Mouse (Mus musculus): Measurements from ENCODE around the gene Gm49325.
"Not testable (repeated sequence)": the region's sequence is repeated elsewhere in the genome, so short reads cannot be mapped to it uniquely, and the experiment has no call there.

The Gm49325 gene

GRCm38 (mm10) chr10:77677562-77677961 is 71.6 kb downstream of the Gm49325 start:
- DNase-seq (ENCODE audit: extremely low read depth, low read depth): no peak

GRCm38 (mm10) chr10:77682994-77683393 is 77.0 kb downstream of the Gm49325 start:
- DNase-seq (ENCODE audit: extremely low read depth, low read depth): no peak

- DNase-seq (ENCODE audit: extremely low read depth, low read depth): no peak
Measured at GRCm38 (mm10) chr10:77684181-77684580, 78.2 kb downstream of the Gm49325 start.

GRCm38 (mm10) chr10:77685895-77686664 is 80.1 kb downstream of the Gm49325 start, which contains the start of gene Tspear:
Gene Tspear (plus strand): TSS chr10:77686569.
- DNase-seq (ENCODE audit: extremely low read depth, low read depth): no peak

GRCm38 (mm10) chr10:77687021-77687420 is 81.0 kb downstream of the Gm49325 start:
- no peak for DNase-seq (ENCODE audit: extremely low read depth, low read depth)

GRCm38 (mm10) chr10:77690356-77690807 is 84.4 kb downstream of the Gm49325 start, which contains the start of gene Gm19402:
Gene Gm19402 (minus strand): TSS chr10:77690757.
- DNase-seq (ENCODE audit: extremely low read depth, low read depth): not testable (repeated sequence)

All from MEL-GATA-1-ER (cell line).